Mouse (Mus musculus): ENCODE results near the gene Pde4b. TPM values are rescaled to one million over a fixed set of nuclear protein-coding genes. Genes with fewer than 3 reads are reported as not detected.

Pde4b gene
- polyA plus RNA-seq, 1 experiment from 2014 or later, result 43.4 TPM

GRCm38 (mm10) chr4:102088235-102088867 is 1.0 kb downstream of the Pde4b start:
- Histone ChIP-seq H3K4me2 (ENCODE audit: low read length) (peak overlapping the region; percentile 93), H3K9ac (ENCODE audit: low read depth, low read length) (peak overlapping the region; percentile 77), H3K4me3 (ENCODE audit: low read length) (peak overlapping the region; percentile 67), H3K27ac (ENCODE audit: low read depth, low read length) (peak overlapping the region; percentile 51), H3K36me3 (ENCODE audit: control insufficient read depth, insufficient read depth, low read length) (no peaks in the 10 kb centered on the region), H3K9me3 (ENCODE audit: control insufficient read depth, low read length) (no peaks in the 10 kb centered on the region), H3K4me1 (ENCODE audit: control insufficient read depth, insufficient read depth, low read depth, low read length) (peaks cover 4% of the 10 kb centered on the region; the same call in 1 of the 2 replicates), H3K27me3 (replicated peaks; ENCODE audit: control insufficient read depth, insufficient read depth, low read length) (peaks cover 2% of the 10 kb centered on the region; the same call in 1 of the 2 replicates)
- 24% methylated on average over 13 of the region's 15 CpGs for WGBS
- ATAC-seq, result peak; percentile 74

DNA sequence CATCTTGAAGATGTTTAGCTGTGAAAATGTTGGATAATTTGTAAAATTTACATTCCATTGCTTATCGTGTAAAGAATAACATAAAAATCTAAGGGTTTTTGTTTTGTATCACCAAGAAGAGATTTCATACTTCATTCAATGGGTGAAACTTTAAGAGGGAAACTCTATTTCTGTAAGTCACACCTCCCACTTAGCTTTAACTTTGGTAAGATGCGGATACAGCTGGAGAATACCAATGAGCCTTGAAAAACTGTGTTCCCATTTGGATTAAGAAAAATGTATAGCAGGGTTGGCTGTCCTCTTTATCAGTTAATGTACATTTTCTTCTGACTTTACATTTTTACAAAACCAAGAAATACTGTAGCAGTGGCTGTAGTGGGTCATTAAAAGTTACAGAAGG is 8.5 kb downstream of the Pde4b start:
- Histone ChIP-seq H3K9me3 (ENCODE audit: control insufficient read depth, low read length) (no peaks in the 10 kb centered on the region), H3K4me2 (ENCODE audit: low read length) (no peak overlapping the region), H3K4me3 (ENCODE audit: low read length) (no peak overlapping the region), H3K36me3 (ENCODE audit: control insufficient read depth, insufficient read depth, low read length) (no peaks in the 10 kb centered on the region), H3K4me1 (ENCODE audit: control insufficient read depth, insufficient read depth, low read depth, low read length) (no peaks in the 10 kb centered on the region), H3K9ac (ENCODE audit: low read depth, low read length) (no peak overlapping the region), H3K27ac (ENCODE audit: low read depth, low read length) (no peak overlapping the region), H3K27me3 (replicated peaks; ENCODE audit: control insufficient read depth, insufficient read depth, low read length) (no peaks in the 10 kb centered on the region)
- 94% methylated on average over 2 of the region's 2 CpGs for WGBS
- no peak for ATAC-seq

DNA sequence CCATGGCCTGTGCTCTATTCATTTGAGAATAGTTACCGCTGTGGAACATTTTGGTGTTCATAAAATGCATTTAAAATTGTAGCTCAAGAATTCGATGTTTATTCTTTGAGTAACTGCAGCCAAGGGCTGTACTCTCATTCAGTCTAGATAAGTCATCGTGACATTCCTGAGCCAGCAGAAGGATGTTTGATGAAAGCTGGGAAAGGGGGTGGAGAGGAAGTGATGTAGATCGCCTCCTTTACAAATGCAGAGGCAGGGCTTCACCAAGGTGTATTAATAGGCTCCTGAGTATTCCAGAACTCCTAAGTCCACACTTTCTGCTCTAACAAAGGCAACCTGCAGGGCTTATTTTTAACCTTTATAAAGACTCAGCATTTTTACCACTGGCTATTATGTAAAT is 14.9 kb downstream of the Pde4b start:
- Histone ChIP-seq H3K4me2 (ENCODE audit: low read length) (no peak overlapping the region), H3K27me3 (replicated peaks; ENCODE audit: control insufficient read depth, insufficient read depth, low read length) (no peaks in the 10 kb centered on the region), H3K36me3 (ENCODE audit: control insufficient read depth, insufficient read depth, low read length) (no peaks in the 10 kb centered on the region), H3K4me1 (ENCODE audit: control insufficient read depth, insufficient read depth, low read depth, low read length) (no peaks in the 10 kb centered on the region), H3K4me3 (ENCODE audit: low read length) (no peak overlapping the region), H3K27ac (ENCODE audit: low read depth, low read length) (no peak overlapping the region), H3K9me3 (ENCODE audit: control insufficient read depth, low read length) (no peaks in the 10 kb centered on the region), H3K9ac (ENCODE audit: low read depth, low read length) (no peak overlapping the region)
- ATAC-seq, result no peak
- 82% methylated on average over 4 of the region's 4 CpGs for WGBS

GRCm38 (mm10) chr4:102104534-102105014 is 17.2 kb downstream of the Pde4b start:
- no peak overlapping the region for H3K4me2 ChIP-seq (ENCODE audit: low read length)
- ATAC-seq, result no peak
- no peaks in the 10 kb centered on the region for H3K36me3 ChIP-seq (ENCODE audit: control insufficient read depth, insufficient read depth, low read length)
- no peaks in the 10 kb centered on the region for H3K27me3 ChIP-seq (replicated peaks; ENCODE audit: control insufficient read depth, insufficient read depth, low read length)
- H3K4me1 ChIP-seq (ENCODE audit: control insufficient read depth, insufficient read depth, low read depth, low read length), result no peaks in the 10 kb centered on the region
- H3K9ac ChIP-seq (ENCODE audit: low read depth, low read length), result no peak overlapping the region
- WGBS, result 78% methylated on average over 2 of the region's 2 CpGs
- H3K27ac ChIP-seq (ENCODE audit: low read depth, low read length), result no peak overlapping the region
- H3K9me3 ChIP-seq (ENCODE audit: control insufficient read depth, low read length), result no peaks in the 10 kb centered on the region
- H3K4me3 ChIP-seq (ENCODE audit: low read length), result no peak overlapping the region

DNA sequence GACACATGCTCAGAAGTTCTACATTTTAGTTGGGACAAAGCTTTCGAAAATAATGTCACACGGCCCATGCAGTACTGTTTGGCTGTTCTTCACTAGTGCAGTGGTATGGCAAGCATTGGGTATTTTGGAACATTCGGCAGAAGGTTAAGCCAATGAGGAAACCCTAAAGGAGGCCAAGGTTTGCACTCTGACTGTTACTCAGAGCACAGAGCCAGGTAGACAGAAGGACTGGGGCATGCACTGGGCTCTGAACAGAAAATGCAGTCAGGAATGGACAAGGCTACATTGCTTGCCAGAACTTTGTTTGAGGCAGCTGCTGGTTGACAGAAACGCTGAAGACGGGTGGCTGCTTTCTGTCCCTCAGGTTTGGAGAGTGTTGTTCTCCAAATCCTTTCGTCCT is 19.4 kb downstream of the Pde4b start:
- ATAC-seq, result no peak
- 88% methylated on average over 6 of the region's 6 CpGs for WGBS
- no peak overlapping the region for H3K9ac ChIP-seq (ENCODE audit: low read depth, low read length)
- no peaks in the 10 kb centered on the region for H3K9me3 ChIP-seq (ENCODE audit: control insufficient read depth, low read length)
- H3K36me3 ChIP-seq (ENCODE audit: control insufficient read depth, insufficient read depth, low read length), result no peaks in the 10 kb centered on the region
- H3K4me1 ChIP-seq (ENCODE audit: control insufficient read depth, insufficient read depth, low read depth, low read length), result no peaks in the 10 kb centered on the region
- H3K4me2 ChIP-seq (ENCODE audit: low read length), result no peak overlapping the region
- no peak overlapping the region for H3K4me3 ChIP-seq (ENCODE audit: low read length)
- H3K27ac ChIP-seq (ENCODE audit: low read depth, low read length), result no peak overlapping the region
- no peaks in the 10 kb centered on the region for H3K27me3 ChIP-seq (replicated peaks; ENCODE audit: control insufficient read depth, insufficient read depth, low read length)

DNA sequence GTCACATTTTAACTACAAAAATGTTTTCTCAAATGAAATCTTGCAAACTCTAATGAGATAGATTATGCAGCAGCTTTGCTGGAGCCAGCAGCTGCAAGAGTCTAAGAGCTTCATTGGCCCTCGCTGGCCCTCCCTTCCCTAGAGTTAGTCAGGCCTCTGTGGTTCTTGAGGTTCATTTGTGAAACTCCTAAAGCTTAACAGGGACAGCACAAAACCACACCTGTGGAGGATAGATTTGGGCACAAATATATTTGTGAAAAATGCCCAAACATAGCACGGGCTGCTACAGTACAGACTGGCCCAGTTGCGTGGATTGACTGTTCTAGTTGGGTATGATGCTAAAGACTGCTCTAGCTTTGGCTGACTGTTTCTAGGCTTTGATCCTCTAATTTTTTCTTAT is 32.1 kb downstream of the Pde4b start:
- 95% methylated on average over 3 of the region's 3 CpGs for WGBS
- no peaks in the 10 kb centered on the region for H3K27me3 ChIP-seq (replicated peaks; ENCODE audit: control insufficient read depth, insufficient read depth, low read length)
- no peaks in the 10 kb centered on the region for H3K9me3 ChIP-seq (ENCODE audit: control insufficient read depth, low read length)
- H3K36me3 ChIP-seq (ENCODE audit: control insufficient read depth, insufficient read depth, low read length), result no peaks in the 10 kb centered on the region
- no peak overlapping the region for H3K4me3 ChIP-seq (ENCODE audit: low read length)
- H3K4me1 ChIP-seq (ENCODE audit: control insufficient read depth, insufficient read depth, low read depth, low read length), result no peaks in the 10 kb centered on the region
- H3K27ac ChIP-seq (ENCODE audit: low read depth, low read length), result no peak overlapping the region
- no peak overlapping the region for H3K4me2 ChIP-seq (ENCODE audit: low read length)
- H3K9ac ChIP-seq (ENCODE audit: low read depth, low read length), result no peak overlapping the region
- no peak for ATAC-seq

GRCm38 (mm10) chr4:102136366-102136849 is 49.1 kb downstream of the Pde4b start:
- H3K9ac ChIP-seq (ENCODE audit: low read depth, low read length), result no peak overlapping the region
- no peaks in the 10 kb centered on the region for H3K4me1 ChIP-seq (ENCODE audit: control insufficient read depth, insufficient read depth, low read depth, low read length)
- no peak overlapping the region for H3K27ac ChIP-seq (ENCODE audit: low read depth, low read length)
- no peak for ATAC-seq
- no peaks in the 10 kb centered on the region for H3K36me3 ChIP-seq (ENCODE audit: control insufficient read depth, insufficient read depth, low read length)
- no peaks in the 10 kb centered on the region for H3K27me3 ChIP-seq (replicated peaks; ENCODE audit: control insufficient read depth, insufficient read depth, low read length)
- no peak overlapping the region for H3K4me2 ChIP-seq (ENCODE audit: low read length)
- H3K4me3 ChIP-seq (ENCODE audit: low read length), result no peak overlapping the region
- WGBS, result 68% methylated on average over 3 of the region's 3 CpGs
- no peaks in the 10 kb centered on the region for H3K9me3 ChIP-seq (ENCODE audit: control insufficient read depth, low read length)

GRCm38 (mm10) chr4:102138346-102138745 is 51.0 kb downstream of the Pde4b start:
- 75% methylated on average over 4 of the region's 4 CpGs for whole genome bisulfite sequencing
- no peaks in the 10 kb centered on the region for H3K4me1 ChIP-seq (ENCODE audit: control insufficient read depth, insufficient read depth, low read depth, low read length)
- ATAC-seq, result no peak
- no peak overlapping the region for H3K4me2 ChIP-seq (ENCODE audit: low read length)
- H3K36me3 ChIP-seq (ENCODE audit: control insufficient read depth, insufficient read depth, low read length), result no peaks in the 10 kb centered on the region
- H3K4me3 ChIP-seq (ENCODE audit: low read length), result no peak overlapping the region
- no peak overlapping the region for H3K27ac ChIP-seq (ENCODE audit: low read depth, low read length)
- H3K9me3 ChIP-seq (ENCODE audit: control insufficient read depth, low read length), result no peaks in the 10 kb centered on the region
- H3K27me3 ChIP-seq (replicated peaks; ENCODE audit: control insufficient read depth, insufficient read depth, low read length), result no peaks in the 10 kb centered on the region
- no peak overlapping the region for H3K9ac ChIP-seq (ENCODE audit: low read depth, low read length)

- Histone ChIP-seq H3K9me3 (ENCODE audit: control insufficient read depth, low read length) (no peaks in the 10 kb centered on the region), H3K27ac (ENCODE audit: low read depth, low read length) (no peak overlapping the region), H3K36me3 (ENCODE audit: control insufficient read depth, insufficient read depth, low read length) (no peaks in the 10 kb centered on the region), H3K4me3 (ENCODE audit: low read length) (no peak overlapping the region), H3K4me1 (ENCODE audit: control insufficient read depth, insufficient read depth, low read depth, low read length) (no peaks in the 10 kb centered on the region), H3K27me3 (replicated peaks; ENCODE audit: control insufficient read depth, insufficient read depth, low read length) (no peaks in the 10 kb centered on the region), H3K4me2 (ENCODE audit: low read length) (no peak overlapping the region), H3K9ac (ENCODE audit: low read depth, low read length) (no peak overlapping the region)
- ATAC-seq, result no peak
- WGBS, result 87% methylated on average over 3 of the region's 3 CpGs
Measured at GRCm38 (mm10) chr4:102141241-102141640, 53.9 kb downstream of the Pde4b start.
